Mouse (Mus musculus) kidney, postnatal 10 days (tissue): ENCODE data around the gene Ttc6.
A peak's percentile ranks its signal among the peaks of the same experiment; 100 is the strongest.

Experiments used
- DNase-seq: peaks from one replicate; pipeline ENCODE4 v3.0.0; 2021; ENCODE audit warnings: mixed read lengths

The Ttc6 gene

DNA sequence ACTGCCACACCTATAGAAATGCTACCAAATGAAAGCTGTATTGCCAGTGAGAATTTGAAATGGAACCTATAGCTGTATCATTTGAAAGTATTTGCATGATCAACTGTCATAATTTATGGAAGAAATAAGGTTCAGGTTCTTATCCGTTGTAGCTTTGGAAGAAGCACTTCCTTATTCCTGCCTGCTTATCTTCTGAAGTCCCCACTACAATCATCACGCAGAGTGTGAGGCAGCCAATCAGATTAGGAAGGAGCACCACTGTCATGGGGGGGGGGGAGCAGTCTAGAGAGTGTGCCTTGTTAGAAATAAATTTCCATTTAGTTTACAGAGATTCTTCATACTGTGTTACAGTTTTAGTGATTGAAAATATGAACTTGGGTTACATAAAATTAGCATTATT lies 108.5 kb downstream of the Ttc6 start:
- DNase-seq = no peak

DNA sequence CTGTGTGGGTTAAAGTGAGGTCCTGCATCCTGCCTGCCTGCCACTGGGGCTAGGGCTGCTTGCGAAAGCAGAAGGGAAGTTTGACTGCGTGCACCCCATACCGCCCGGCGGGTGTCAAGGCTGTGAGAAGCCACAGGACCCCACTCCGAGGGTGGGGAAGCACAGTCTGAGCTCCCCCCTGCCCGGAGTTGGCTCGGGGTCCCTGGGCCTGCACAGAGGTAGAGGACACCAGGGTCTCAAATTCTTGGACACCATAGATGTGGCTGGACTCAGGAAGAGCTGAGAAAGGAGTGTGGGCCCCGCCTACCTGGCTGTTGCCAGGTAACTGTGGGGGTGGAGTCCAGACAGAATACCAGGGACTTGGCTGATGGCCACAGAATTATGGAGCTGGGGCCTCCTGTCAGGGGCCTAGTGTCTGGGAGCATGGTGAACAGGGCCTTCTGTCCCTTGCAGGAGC lies 121.1 kb downstream of the Ttc6 start:
- peak; percentile 5 for DNase-seq

DNA sequence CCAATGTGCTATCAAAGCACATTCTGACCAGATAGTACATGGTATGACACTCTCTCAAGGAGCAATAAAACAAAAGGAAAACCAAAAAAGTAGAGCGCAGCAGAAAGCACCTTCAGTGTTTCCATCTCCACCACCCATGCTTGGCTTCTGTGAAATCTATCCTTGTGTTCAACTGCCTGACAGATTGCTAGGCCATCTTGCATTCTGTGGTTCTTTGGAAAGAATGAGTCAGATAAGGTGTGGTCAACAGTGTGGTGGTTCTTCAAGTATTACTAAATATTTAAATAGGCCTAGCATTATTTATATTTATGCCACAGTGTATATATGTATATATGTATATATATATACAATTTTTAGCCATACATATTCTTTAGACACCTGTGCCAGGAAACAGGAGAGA lies 146.1 kb downstream of the Ttc6 start:
- no peak for DNase-seq

DNA sequence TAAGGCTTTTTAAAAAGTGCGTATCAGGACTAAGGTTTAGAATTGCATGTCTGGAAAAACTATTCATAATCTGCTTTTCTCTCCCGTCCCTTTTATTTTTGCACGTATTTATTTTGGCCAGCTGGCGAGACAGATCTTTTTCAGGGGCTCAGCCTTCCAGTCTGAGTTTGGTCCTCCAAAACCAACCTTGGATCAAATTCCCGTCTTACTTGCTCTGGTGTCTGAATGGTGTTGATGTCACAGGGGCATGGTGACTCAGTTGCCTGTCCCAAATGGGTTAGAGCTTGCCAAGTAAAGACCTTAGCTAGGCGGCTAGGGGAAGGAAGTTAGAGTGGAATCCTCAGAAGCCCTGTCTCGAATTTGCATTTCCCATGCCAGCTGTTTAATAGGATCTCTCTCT lies 200.8 kb downstream of the Ttc6 start:
- DNase-seq = no peak

DNA sequence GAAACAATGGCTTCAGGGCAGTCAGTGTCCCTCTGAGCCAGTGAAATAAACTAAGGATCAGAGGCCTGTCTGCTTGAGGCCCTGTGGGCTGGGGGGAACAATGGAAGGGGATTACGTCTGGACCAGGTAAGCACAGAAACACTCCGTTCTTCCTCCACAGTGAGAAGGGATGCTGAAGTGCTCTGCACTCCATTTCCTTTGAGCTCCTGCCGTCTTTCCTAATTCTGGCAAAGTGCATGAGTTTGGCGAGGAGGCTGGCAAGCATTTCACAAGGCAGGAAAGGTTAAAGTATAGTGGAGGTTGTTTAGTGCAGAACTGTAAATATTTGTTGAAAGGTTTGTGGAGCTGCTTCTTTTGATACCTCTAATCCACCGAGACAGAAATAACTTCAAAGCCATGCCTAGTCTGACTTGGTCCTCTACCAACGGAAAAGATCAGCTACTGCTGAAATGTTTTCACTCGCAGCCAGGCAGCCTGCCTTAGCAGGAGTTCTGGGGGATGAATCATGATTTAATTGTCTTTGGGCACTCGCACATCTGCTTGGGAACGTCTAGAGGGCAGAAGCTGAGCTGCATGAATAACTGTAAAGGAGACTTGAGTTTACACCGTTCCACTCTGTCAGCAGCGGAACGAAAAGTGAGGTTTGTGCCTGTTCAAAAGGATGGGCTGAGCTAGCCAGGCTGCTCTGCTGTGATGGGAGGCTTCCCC lies 212.5 kb downstream of the Ttc6 start:
- DNase-seq = no peak

DNA sequence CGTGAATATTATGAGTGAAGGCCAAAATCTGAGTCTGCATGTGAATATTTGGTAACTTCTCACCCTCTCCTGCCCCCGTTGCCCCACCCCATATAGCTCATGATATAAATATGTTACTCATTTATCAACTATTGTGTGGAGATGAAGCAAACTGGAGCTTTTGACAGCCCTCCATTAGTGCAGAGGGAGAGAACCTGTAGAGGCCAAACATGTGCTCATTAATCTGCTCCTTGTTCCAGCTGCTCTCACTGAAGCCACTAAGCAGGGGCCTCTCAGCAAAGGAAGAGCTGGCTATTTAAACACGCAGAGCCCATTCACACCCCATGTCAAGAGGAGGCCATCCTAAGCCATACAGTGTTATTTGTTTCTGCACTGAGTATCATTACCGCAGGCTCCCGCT lies 218.0 kb downstream of the Ttc6 start:
- DNase-seq = no peak

DNA sequence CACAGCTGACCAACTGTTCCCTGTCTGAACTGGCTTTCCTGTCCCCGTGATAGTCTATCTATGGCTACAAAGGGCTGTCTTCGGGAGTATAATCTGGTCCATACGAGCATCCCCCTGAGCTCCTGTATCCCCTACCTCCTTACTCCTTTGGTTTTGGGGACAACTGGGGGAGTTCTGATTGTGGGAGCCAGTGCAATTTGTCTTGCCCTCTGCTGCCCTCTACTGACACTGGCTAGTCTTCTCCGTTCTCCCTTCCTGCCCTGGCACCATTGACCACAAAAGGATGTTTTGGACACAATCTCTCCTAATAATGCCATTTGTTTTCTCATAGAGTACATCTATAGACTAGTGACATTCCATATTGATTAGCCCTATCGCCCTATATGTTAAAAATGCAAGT lies 223.6 kb downstream of the Ttc6 start:
- DNase-seq = peak; percentile 51
